Mouse (Mus musculus): Measurements from ENCODE around the gene Adgrl2. TPM values are rescaled to one million over a fixed set of nuclear protein-coding genes. Genes with fewer than 3 reads are reported as not detected.

Gene Adgrl2
- total RNA-seq, 1 experiment from 2014 or later, result 0.10 TPM

- ATAC-seq (replicated peaks; ENCODE audit: insufficient number of reproducible peaks, low FRiP score, low TSS enrichment, poor library complexity, severe bottlenecking), result no peak
These were observed 91.7 kb downstream of the Adgrl2 start for GRCm38 (mm10) chr3:148898535-148899250.

GRCm38 (mm10) chr3:148896281-148896680 is 94.1 kb downstream of the Adgrl2 start:
- no peak for ATAC-seq (replicated peaks; ENCODE audit: insufficient number of reproducible peaks, low FRiP score, low TSS enrichment, poor library complexity, severe bottlenecking)

- ATAC-seq (replicated peaks; ENCODE audit: insufficient number of reproducible peaks, low FRiP score, low TSS enrichment, poor library complexity, severe bottlenecking), result peak; percentile 57; the same call in 1 of the 2 replicates
These were observed 94.8 kb downstream of the Adgrl2 start for GRCm38 (mm10) chr3:148895396-148896109.

GRCm38 (mm10) chr3:148894867-148895266 is 95.5 kb downstream of the Adgrl2 start:
- ATAC-seq (replicated peaks; ENCODE audit: insufficient number of reproducible peaks, low FRiP score, low TSS enrichment, poor library complexity, severe bottlenecking), result no peak

GRCm38 (mm10) chr3:148887902-148888301 is 102.5 kb downstream of the Adgrl2 start:
- no peak for ATAC-seq (replicated peaks; ENCODE audit: insufficient number of reproducible peaks, low FRiP score, low TSS enrichment, poor library complexity, severe bottlenecking)

GRCm38 (mm10) chr3:148886956-148887355 is 103.4 kb downstream of the Adgrl2 start:
- ATAC-seq (replicated peaks; ENCODE audit: insufficient number of reproducible peaks, low FRiP score, low TSS enrichment, poor library complexity, severe bottlenecking), result no peak

- ATAC-seq (replicated peaks; ENCODE audit: insufficient number of reproducible peaks, low FRiP score, low TSS enrichment, poor library complexity, severe bottlenecking), result no peak
These were observed 104.2 kb downstream of the Adgrl2 start for GRCm38 (mm10) chr3:148885980-148886668.

GRCm38 (mm10) chr3:148885184-148885583 is 105.2 kb downstream of the Adgrl2 start:
- ATAC-seq (replicated peaks; ENCODE audit: insufficient number of reproducible peaks, low FRiP score, low TSS enrichment, poor library complexity, severe bottlenecking), result no peak

GRCm38 (mm10) chr3:148881431-148881830 is 108.9 kb downstream of the Adgrl2 start:
- ATAC-seq (replicated peaks; ENCODE audit: insufficient number of reproducible peaks, low FRiP score, low TSS enrichment, poor library complexity, severe bottlenecking), result no peak

- ATAC-seq (replicated peaks; ENCODE audit: insufficient number of reproducible peaks, low FRiP score, low TSS enrichment, poor library complexity, severe bottlenecking), result no peak
These were observed 117.8 kb downstream of the Adgrl2 start for GRCm38 (mm10) chr3:148872563-148872962.

- no peak for ATAC-seq (replicated peaks; ENCODE audit: insufficient number of reproducible peaks, low FRiP score, low TSS enrichment, poor library complexity, severe bottlenecking)
These were observed 118.4 kb downstream of the Adgrl2 start for GRCm38 (mm10) chr3:148871792-148872464.

- ATAC-seq (replicated peaks; ENCODE audit: insufficient number of reproducible peaks, low FRiP score, low TSS enrichment, poor library complexity, severe bottlenecking), result no peak
These were observed 122.7 kb downstream of the Adgrl2 start for GRCm38 (mm10) chr3:148867618-148868017.

- ATAC-seq (replicated peaks; ENCODE audit: insufficient number of reproducible peaks, low FRiP score, low TSS enrichment, poor library complexity, severe bottlenecking), result no peak
These were observed 123.7 kb downstream of the Adgrl2 start for GRCm38 (mm10) chr3:148866633-148867032.

GRCm38 (mm10) chr3:148866053-148866452 is 124.3 kb downstream of the Adgrl2 start:
- no peak for ATAC-seq (replicated peaks; ENCODE audit: insufficient number of reproducible peaks, low FRiP score, low TSS enrichment, poor library complexity, severe bottlenecking)

GRCm38 (mm10) chr3:148865234-148865633 is 125.1 kb downstream of the Adgrl2 start:
- no peak for ATAC-seq (replicated peaks; ENCODE audit: insufficient number of reproducible peaks, low FRiP score, low TSS enrichment, poor library complexity, severe bottlenecking)

- ATAC-seq (replicated peaks; ENCODE audit: insufficient number of reproducible peaks, low FRiP score, low TSS enrichment, poor library complexity, severe bottlenecking), result no peak
These were observed 128.5 kb downstream of the Adgrl2 start for GRCm38 (mm10) chr3:148861860-148862259.

- ATAC-seq (replicated peaks; ENCODE audit: insufficient number of reproducible peaks, low FRiP score, low TSS enrichment, poor library complexity, severe bottlenecking), result no peak
These were observed 135.9 kb downstream of the Adgrl2 start for GRCm38 (mm10) chr3:148854306-148854910.

- ATAC-seq (replicated peaks; ENCODE audit: insufficient number of reproducible peaks, low FRiP score, low TSS enrichment, poor library complexity, severe bottlenecking), result no peak
These were observed 137.0 kb downstream of the Adgrl2 start for GRCm38 (mm10) chr3:148853372-148853771.

- ATAC-seq (replicated peaks; ENCODE audit: insufficient number of reproducible peaks, low FRiP score, low TSS enrichment, poor library complexity, severe bottlenecking), result 0 out of 2 replicates have a peak, but pooled peaks have one; percentile 40
These were observed 137.8 kb downstream of the Adgrl2 start for GRCm38 (mm10) chr3:148852556-148852955.
